Mouse (Mus musculus): ENCODE measurements around the gene Slco2a1. TPM values are rescaled to one million over a fixed set of nuclear protein-coding genes. Genes with fewer than 3 reads are reported as not detected.

The Slco2a1 gene
- total RNA-seq (2015; ENCODE audit: low replicate concordance) (not detected in 2 replicates), total RNA-seq (2017; ENCODE audit: low replicate concordance) (0.09 TPM in 1 of 2 replicates, not detected in the other)

DNA sequence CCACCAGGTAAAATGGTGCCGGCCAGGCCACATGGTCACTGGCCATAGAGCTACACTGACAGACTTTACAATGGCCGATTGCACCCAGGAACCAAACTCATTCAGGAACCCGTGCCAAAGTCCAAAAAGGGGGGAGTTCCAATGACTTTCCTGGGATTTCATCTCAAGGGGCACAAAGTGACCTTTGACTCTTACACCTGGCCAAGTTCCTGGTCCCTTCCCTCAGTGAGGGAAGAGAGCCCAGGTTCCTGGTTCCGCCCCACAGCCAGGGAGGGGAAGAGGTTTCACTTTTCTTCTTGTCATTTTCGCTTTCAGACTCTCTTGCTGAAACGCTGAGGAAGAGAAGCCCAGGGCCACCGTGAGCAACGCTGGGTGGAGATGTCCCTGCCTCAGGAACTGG, at the start of gene Slco2a1:
TSS of gene Slco2a1 (plus strand) at position 251 of the 400 bp plus-strand sequence.
- ATAC-seq (replicated peaks; ENCODE audit: low FRiP score, poor library complexity, severe bottlenecking) = no peak

DNA sequence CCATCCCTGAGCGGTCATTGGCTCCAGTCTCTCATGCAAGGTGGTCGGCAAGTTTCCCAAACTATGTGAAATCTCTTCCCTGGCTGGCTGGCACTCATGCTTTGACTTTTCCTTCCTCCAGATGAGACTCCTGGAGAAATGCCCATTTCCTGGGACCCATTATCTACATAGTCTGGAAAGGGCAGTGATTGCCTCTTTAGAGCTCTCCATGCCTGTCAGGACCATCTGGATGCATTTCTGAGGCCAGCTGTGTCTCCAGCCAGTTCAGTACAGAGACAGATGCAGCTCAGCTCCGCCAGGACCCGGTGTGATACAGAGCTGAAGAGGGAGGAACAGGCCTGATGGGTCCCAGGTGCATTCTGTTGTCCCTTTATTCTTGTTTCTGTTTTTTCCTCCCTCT, 46.3 kb upstream of the Slco2a1 start:
- no peak for ATAC-seq (replicated peaks; ENCODE audit: low FRiP score, poor library complexity, severe bottlenecking)

DNA sequence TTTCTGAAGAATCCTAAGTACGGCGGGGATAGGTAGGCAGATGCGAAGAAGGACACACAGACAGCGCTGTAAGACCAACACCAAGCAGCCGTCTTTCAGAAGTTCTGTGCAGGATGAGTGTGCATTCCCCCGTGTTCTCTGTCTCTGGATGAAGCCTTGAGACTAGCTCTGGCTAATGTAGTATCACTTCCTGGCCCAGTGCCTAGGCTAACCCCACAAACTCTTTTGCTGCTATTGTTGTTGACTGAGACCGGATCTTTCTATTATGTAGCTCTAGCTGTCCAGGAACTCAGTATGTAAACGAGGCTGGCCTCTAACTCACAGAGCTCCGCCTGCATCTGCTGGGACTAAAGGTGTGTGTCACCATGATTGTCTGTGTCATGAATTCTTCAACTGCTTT, 43.6 kb upstream of the Slco2a1 start:
- ATAC-seq (replicated peaks; ENCODE audit: low FRiP score, poor library complexity, severe bottlenecking) = no peak

DNA sequence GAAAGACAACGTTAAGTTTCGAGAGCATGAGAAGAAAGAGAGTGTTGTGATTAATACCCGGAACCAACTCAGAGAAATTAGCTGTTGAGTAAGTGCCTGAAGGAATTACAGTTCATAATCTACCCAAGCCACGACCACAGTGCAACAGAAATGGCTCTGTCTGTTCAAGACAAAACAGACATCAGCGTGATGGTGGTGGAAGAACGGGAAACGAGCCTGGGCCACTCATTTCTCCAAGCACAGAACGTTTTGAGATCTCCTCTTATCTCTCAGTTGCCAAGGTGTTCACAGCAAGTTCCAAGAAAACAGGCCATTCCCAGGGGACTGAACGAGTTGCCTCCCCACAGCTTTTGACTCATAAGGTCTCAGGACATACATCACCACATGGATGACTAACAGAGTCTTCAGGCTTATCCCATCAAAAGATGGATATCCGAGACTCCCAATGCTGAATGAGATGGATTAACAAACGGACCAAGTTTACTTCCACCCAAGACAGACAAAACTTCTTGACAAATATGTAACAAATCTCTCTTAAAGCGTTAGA, 42.0 kb upstream of the Slco2a1 start:
- no peak for ATAC-seq (replicated peaks; ENCODE audit: low FRiP score, poor library complexity, severe bottlenecking)

DNA sequence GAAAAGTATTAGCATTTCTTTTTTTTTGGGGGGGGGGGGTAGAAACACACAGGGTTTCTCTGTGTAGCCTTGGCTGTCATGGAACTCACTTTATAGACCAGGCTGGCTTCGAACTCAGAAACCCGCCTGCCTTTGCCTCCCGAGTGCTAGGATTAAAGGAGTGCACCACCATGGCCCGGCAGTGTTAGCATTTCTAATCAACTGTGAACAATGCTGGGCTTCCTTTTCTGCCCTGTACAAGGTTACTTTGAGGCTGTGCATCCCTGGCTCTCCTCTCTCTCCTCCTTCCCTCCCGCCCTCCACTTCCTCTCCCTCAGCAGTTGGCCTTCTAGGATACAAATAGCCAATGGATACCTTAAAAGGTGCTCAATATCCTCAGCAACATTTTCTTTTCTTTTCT, 39.8 kb upstream of the Slco2a1 start:
- ATAC-seq (replicated peaks; ENCODE audit: low FRiP score, poor library complexity, severe bottlenecking) = no peak

DNA sequence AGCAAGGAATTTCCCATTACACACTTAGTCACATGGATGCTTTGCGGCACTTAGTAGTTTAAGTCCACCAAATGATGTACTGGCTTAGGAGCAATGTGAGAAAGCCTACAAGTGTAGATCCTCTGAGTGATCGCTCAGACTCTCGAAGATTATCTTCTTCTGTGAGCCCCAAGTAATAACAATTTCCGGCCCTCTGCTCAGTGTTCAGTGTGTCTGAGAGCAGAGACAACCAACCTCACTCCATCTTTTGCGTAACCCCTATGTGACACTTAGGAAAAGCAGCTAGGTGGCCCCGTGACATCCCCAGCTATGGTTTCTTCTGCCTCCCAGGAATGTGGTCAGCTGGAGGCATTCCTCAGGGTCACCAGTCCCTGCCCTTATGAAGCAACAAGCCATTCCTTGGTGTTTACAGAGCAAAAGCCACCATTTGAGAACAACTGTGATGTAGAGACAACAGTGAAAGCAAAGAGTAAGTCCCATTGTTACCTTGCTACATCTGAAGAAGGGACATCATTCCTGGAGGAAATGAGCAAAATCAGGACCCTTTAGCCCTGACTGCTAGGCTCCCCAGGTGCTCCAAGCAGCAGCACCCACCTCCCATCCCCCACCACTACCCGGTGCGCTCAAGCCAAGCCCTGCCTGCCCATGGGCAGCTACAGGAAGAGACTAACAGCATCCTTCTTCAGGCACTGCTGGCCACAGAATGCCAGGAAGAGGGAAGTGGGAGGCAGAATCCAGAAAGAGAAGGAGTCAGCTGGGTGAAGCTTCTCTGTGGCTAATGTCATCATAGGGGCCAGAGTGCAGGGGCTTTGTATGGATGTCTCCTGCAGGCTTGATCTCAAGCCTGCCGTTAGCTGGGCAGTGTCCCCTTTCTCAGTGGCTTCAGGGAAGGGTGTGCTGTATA, 37.2 kb upstream of the Slco2a1 start:
- ATAC-seq (replicated peaks; ENCODE audit: low FRiP score, poor library complexity, severe bottlenecking) = no peak

DNA sequence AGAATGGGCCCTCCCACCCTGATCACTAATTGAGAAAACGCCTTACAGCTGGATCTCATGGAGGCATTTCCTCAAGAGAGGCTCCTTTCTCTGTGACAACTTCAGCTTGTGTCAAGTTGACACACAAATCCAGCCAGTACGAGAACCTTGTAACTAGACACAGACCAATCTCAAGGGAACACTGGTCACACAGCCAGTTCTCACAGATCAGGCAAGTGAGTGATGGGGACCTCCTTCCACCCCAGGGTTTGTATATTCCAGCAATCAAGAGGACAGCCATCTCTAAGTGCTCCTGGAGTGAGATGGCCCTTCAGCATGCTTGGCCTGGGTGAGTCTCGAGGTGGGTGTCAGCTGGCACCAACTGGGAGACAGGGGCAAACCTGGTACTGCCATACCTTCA, 32.6 kb upstream of the Slco2a1 start:
- ATAC-seq (replicated peaks; ENCODE audit: low FRiP score, poor library complexity, severe bottlenecking) = no peak

DNA sequence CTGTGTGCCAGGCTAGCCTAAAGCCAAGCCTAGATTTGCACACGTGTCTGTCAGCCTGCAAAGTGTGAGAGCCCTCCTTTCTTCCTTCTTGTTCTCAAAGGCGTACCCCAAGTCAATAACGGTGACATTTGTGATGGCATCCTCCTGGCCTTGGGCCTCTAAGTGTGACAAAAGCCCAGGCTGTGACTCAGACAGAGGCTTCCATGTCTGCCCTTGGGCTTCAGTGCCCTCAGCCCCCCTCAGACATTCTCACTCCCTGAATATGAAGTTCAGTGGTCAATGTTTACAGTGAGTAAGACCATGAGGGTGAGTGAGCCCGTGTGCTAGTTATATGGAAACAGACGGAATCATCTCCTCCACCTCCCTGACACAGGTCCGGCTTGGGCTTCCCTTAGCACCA, 29.8 kb upstream of the Slco2a1 start:
- no peak for ATAC-seq (replicated peaks; ENCODE audit: low FRiP score, poor library complexity, severe bottlenecking)

DNA sequence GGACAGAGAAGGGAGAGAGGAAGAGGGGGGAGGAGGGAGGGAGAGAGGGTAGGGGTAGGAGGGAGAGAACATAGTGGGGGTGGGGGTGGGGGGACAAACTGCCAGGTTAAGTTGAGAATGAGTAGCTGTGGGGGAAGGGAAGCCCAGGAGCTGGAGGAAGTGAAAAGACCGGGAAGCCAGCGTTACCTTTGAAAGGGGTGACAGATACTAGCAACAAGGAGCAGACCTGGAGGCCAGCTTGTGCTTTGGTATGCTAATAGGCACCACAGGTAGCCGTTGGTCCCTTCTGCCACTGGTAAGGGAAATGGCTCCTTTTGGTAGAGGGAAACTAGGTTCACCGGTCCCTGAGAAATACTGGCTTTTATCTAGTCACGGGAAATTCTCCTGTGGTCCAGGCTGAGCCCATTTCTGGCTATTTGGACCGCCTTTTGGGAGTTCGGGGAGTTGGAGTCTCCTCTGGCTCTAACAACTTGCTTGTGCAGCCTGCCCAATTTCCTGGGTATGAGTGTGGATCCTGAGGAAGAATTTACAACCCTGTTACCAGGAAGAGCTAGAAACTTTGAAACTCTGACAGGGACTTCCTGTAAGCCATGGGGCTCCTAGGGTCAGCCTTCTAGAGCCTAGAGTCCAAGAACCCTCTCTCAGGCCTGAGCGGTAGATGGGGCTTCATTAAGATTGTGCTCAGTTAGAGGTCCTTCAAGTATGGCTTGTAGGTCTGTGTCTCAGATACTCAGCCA, 27.0 kb upstream of the Slco2a1 start:
- no peak for ATAC-seq (replicated peaks; ENCODE audit: low FRiP score, poor library complexity, severe bottlenecking)

DNA sequence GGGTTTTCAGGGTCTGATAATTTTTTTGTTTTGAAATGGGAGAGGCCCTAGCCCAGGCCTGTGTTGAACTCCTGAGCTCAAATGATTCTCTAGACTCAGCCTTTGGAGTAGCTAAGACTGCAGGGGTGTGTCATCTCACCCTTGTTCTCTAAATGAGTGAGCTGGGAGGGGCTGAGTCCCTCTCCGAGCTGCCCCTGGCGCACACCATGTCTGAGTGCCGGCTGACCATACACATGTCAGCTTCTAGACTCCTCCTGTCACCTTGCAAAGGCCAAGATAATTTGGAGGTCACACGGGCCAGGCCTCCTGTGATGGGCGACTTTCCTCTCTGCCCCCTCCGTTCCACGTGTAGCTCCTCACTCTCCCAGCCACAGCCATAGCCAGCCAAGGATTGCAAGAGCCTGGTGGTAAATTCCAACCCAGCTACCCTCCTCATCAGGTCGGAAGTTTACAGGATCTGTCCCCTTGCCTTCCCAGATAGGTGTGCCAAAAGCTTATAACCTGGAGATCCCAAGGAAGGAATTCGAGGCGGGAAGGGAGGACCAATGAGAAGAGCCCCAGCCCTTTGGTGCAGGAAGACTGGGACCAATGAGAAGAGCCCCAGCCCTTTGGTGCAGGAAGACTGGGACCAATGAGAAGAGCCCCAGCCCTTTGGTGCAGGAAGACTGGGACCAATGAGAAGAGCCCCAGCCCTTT, 26.3 kb upstream of the Slco2a1 start:
- no peak for ATAC-seq (replicated peaks; ENCODE audit: low FRiP score, poor library complexity, severe bottlenecking)

DNA sequence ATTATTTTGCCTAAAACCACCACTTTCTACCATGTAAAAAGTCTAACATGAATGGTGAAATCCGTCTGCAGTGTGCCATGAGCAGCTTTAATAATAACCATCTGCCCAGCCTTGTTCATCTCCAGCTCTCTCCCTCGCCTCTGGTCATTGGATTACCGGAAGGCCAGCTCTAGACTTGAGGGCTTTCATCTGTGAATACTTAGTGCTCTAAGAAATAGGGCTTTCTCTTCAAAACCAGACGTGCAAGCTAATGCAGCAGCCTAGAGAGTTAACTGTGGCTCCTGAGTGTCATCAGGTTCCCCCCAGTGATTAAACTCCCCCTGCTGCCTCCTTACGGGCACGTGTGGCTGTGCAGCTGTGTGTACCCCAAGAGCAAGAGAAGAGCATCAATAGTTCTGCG, 25.2 kb upstream of the Slco2a1 start:
- no peak for ATAC-seq (replicated peaks; ENCODE audit: low FRiP score, poor library complexity, severe bottlenecking)

DNA sequence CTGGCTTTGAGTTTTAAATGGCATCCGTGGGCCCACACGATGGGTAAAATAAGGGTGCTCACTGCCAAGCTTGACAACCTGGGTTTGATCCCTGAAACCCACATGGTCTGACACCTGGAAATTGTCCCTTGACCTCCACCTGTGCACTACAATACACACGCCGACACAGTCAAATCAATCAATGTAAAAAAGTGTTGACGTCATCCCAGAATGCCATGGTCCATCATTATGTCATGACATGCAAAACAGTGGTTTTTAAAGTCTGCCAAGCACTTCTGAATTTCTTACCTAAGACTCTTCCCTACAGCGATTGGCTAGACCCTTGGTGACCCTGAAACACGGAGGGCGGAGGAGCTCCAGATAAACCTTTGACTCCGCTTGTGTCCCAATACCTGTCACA, 23.9 kb upstream of the Slco2a1 start:
- no peak for ATAC-seq (replicated peaks; ENCODE audit: low FRiP score, poor library complexity, severe bottlenecking)

DNA sequence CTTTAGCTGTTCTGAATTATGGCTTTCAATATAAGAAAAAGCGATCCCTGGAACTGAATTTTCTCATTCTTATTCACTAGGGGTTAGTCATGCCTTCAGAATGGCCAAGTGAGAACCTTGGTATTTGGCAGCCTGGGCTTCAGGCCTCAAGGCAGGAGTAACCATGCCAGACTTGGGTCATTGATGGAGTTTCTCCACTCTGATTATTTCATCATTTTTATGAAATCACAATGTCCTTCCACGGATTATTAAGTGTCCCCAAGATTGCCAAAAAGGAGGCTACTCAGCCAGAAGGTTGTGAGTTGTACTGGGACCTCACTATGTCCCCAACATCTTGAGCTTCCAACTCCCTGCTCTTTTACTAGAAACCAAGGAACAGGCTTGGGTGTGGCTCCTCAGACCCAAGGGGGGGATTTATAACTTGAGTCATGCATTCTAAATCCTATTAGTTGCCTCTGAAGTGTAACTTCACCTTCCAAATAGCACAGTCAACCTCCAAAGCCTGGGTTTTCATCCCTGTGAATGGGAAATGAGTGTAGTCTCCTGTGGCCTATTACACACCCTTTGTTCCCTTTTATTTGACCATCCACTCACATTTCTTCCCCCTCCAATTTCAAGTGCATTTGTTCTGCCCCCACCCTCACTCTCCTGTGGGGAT, 16.0 kb upstream of the Slco2a1 start:
- ATAC-seq (replicated peaks; ENCODE audit: low FRiP score, poor library complexity, severe bottlenecking) = no peak

DNA sequence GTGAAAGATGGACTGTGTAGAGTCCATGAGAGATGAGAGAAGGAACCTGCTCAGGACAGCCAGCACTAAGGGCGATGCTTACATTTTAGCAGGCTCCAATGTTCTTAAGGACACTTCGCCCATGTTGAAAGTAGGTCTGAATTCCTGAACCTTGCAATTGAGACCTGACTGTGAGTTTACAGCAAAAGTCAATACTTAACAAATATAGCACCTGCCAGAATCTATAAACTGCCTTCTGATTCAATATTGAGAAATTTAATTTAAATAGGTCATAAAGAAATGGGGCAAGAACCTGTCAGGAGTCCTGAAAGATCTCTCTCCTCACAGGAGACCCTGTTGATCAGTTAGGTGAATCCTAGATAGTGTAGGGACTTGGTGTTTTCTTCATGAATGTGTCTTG, 12.6 kb upstream of the Slco2a1 start:
- no peak for ATAC-seq (replicated peaks; ENCODE audit: low FRiP score, poor library complexity, severe bottlenecking)

DNA sequence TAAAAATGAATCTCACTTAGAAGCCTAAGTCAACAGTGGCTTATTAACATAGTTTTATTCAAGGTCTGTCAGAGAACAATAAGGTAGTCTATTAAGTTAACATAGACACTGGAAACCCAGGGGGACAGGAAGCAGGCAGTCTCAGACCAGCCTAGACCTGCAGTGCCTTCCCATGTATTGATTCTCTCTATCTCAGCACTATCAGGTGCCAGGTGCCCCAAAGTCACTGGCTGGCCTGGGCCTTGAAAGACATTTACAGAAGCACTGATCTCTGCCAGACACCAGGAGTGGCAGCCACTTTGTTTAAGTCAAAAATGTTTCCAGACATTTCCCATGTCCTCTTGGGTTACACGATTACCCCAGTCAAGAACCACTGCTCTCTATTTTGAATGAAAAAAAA, 11.4 kb upstream of the Slco2a1 start:
- no peak for ATAC-seq (replicated peaks; ENCODE audit: low FRiP score, poor library complexity, severe bottlenecking)

DNA sequence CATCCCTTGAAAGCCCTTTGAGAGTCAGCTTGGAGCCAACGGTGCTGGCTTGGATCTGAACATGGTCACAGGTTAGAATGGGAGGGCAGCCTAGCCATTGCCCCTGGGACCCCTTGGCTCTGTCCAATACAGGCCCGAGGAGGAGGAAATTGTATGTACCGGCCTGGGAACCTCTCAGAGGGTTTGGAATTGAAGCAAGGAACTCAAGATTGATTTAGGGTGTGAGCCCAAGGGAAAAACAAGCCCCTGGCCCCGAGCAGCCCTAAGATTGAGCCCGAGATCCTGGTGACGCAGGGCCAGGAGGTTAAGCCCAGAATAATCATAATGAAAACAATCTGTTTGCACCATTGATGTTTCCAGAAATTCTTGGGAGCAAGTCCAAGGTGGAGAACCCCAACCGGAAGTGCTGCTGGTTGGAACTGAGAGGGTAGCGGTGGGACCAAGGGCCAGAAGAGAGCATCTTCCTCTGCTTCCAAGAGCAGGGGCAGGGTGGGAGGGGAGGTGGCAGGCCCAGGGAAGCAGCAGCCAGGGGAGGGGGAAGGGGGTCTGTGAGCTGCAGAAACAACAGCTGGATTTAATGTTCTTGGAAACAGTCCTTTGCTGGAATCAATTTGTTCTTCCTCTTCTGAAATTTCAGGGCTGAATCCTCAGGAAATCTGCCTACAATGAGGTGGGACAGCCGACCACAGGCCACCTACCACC, 10.6 kb upstream of the Slco2a1 start:
- ATAC-seq (replicated peaks; ENCODE audit: low FRiP score, poor library complexity, severe bottlenecking) = no peak

DNA sequence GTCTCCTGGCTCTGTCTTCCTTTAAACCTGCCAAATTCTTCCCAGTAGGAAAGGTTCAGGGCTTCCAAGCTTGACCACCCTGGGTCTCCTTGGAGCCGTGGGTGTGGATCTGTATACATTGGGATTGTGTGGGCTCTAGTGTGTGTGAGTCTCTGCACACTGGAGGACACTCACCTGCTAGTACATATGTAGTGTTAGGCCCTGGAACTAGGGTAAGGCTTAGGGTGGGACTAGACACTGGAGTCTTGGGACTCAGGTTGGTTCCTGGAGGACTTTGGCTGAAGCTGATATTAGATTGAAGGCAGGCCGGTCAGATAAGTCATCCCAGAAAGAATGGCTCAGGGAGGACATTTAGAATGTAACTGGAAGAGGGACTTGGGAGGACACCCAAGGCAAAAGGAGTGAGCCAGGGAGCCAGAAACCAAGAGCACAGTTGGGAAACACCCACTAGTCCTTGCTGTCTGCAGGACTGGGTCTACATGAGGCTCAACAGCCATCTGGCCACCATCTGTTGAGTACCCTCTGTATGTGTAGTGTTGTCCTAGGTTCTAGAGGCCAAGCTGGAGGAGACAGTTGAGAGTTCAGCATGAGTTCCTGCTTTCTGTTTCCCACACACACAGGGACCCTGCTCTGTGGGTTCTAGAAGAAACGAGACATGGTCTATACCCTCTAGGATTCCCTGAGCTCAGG, 9.4 kb upstream of the Slco2a1 start:
- ATAC-seq (replicated peaks; ENCODE audit: low FRiP score, poor library complexity, severe bottlenecking) = no peak

DNA sequence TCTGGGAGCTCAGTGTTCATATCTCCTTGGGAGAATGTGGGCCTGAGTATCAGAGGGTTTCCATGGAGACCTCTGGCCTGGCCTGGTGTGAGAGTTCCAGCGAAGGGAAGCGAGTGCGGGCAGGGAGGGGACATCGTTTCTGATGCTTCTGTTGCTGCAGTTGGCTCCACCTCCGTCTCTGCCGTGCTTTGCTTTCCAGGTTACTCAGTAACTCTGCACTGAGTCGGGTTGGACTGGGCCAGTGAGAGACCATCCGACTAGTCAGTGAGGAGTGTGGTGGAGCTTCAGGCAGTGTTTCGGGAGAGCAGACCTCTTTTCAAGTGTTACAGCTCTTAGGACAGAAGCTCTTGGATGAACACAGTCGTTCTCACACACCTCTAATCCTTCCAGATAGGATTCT, 8.6 kb upstream of the Slco2a1 start:
- ATAC-seq (replicated peaks; ENCODE audit: low FRiP score, poor library complexity, severe bottlenecking) = no peak

DNA sequence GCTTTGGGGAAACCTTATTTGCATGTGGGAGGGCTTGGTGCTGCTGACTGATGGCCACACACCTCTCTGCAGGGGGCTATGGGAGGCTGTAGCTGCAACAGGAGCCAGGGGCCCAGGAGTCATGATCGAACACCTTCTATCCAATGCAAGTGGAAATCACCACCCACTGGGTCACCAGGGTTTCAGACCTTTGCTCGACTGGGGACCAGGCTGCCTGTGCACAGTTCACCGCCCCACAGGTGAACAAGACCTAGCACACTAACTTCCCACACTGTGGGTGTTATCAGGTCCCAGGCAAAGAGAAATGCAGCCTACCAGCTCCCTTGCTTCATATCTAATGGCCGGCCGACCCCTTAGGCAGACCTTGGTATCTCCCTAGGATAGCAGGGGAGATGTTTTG, 8.1 kb upstream of the Slco2a1 start:
- no peak for ATAC-seq (replicated peaks; ENCODE audit: low FRiP score, poor library complexity, severe bottlenecking)

Data from erythroblast, adult 5-6 weeks (primary cell).